Mouse (Mus musculus) frontal cortex, postnatal 36 days (tissue): ENCODE results near the gene Fut1.
A peak's percentile ranks its signal among the peaks of the same experiment; 100 is the strongest.
"Not testable (repeated sequence)": the region's sequence is repeated elsewhere in the genome, so short reads cannot be mapped to it uniquely, and the experiment has no call there.

Source experiments
- DNase-seq, 2 experiments: peaks; one replicate each; pipeline ENCODE4 v3.0.0; 2022; ENCODE audit warnings: low spot score in 2 of 2

Gene Fut1

DNA sequence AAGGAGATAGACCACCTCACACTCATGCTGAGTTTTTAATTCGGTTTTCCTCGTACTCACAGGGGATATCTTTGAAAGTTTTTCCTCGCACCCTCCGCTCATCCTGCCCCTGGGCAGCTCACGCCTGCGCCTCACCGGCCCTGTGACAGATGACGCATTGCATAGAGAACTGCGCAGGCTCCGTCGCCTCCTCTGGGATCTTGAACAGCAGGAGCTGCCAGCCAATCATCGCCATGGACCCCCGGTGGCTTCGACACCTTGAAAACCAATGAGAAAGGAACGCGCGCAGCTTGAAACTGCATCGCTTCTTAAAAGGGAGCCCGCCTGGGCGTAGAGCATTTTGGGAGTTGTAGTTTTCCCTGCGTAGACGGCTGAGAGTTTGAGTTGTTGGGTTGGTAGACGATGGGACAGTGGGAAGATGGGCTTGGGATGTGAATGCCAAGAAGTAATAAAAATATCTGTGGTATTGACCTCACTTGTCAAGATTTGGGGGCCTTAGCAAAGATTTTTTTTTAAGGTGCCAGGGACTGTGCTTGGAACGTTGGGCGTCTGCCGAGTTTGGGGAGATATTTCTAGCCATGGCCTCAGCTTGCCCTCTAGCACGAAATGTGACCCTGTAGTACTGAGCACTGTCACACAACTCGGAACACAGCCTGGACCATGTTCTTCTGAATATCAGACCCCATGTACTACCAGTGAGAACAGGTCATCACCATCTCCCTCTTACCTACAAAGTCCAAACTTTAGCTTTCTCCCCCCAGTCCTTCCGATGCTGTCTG lies 21.7 kb downstream of the Fut1 start:
- peak; percentile 92 to 98 for DNase-seq

DNA sequence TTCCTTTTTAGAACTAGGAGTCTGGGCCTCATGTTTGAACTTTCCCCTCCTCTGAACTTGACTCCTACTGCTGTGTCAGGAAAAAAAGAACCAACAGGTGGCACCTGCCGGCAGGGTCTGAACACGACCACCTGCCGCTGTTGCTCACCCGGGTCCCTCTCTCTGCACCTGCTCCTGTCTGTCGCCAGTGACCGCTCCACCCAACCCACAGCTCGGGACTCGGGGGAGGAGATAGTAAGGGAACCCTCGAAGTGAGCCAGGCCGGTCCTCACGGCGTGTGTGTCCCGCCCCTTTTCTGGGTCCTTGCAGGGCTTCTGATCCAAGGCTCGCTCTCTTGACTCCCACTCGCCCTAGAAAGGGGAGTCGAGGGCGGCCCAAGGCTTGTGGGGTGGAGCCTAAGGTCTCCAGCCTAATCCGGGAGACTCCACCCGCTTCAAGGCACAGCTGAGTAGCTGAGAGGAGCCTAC lies 22.5 kb downstream of the Fut1 start, which contains the start of gene Mamstr:
TSS of gene Mamstr (plus strand) at position 417 of the 467 bp plus-strand sequence.
- no peak for DNase-seq

DNA sequence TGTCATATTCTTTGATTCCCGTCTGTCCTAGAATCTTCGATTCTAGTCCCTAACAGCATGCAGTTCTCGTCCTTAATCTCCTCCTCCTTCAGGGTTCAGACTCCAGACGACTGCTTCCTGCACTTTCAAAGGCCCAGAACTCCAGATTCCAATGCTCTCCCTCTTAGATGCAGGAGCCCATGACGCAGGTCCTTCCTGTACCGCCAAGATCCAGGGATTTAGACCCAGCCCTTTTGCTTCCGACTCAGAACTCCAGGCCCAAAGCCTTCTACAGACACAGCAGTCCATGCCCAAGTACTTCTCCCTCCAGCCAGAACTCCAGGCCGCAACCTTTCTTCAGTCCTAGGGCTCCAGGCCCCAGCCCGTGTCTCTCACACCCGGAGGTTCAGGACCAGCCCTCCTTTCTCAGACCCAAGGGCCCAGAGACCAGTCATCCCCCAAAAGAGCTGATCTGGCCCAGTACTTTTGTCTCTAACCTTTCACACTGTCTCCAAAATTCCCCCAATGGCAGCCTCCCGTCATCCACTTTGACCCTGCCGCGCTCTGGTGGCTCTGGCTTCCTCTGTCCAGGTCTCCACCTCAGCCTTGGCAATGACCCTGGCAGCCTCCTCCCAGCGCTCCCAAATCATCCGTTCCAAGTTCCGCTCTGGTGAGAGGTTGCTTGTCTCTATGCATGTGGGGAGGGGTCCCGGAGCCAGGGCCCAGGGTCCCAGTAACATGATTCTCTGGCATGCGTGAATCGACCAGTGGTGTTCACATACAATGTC lies 23.3 kb downstream of the Fut1 start:
- DNase-seq = no peak

DNA sequence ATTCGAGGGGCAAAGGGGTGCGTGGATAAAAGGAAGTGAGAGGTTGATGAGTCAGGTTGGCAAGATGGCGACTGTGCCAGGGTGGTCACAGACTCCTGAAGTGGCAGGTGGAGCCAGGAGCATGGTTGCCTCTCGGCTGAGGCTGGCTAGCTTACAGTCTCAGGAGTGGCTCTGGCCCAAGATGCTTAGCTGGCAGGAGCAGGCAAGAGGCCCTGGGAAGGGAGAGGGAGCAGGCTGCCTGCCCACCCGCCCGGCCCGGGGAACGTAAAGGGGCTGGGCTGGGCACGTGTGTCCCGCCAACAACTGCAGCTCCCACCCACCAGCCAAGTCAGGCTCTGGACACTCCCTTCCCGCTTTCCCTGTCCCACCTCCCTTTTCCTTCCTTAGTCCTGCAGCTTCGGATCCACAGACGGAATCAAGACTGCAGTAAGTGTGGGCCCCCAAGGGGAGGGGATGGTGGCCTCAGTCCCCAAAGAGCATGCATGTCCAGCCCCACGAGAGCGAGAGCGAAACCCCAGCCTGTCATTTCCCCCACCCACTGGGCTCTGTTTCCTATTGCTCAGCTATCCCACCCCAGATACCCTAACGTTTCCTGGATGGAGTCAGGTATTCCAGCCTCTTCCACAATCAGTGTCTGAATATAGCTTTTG lies 24.4 kb downstream of the Fut1 start:
- no peak for DNase-seq

DNA sequence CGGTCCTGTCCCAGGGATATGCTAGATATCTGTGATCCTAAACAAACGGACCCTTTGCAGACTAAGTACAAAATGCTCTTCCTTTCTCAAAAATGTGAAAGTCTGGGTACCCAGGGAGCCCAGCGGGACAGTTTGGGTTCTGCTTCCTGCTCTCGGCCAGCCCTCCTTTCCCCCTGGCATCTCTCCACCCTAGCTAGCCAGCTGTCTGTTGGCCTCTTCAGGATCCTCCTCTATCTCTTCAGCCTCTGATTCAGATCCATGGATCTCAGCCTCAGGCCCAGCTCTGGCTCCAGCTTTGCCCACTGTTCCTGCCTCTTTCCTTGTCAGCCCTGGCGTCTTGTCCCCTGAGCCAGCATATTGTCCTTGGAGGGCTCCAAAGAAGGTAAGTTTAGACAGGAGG lies 25.0 kb downstream of the Fut1 start:
- DNase-seq = no peak

DNA sequence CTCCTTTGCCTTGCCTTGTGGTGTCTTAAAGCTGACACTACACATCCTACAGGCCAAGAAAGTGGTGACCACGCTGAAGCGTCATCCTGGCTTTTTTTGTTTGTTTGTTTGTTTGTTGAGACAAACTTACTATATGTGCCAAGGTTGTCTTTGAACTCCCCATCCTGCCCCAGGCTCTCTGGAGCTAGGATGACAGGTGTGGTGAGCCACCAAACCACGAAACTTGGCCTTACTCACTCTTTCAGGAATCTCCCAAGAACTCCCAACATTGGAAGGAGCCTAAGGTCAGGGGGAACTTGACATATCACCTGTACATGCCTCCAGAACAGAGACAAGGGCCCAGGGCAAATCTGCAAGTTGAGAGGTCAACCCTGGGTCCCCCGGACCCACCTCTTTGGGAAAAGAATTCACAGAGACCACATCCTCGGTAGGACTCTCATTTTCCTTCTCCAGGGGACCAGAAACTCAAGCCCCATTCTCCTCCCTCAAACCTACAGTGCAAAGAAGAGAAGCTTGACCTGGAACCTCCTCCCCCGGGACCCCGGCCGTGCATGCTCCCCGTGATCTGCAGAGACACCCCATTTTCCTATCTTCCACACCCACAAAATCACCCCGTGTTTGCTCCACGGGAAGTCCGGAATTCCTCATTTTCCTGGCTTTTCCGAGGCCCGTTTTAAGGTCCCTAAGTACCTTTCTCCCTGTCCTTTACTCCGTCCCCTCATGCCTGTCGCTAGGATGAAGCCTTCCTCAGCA lies 25.6 kb downstream of the Fut1 start:
- no peak for DNase-seq

DNA sequence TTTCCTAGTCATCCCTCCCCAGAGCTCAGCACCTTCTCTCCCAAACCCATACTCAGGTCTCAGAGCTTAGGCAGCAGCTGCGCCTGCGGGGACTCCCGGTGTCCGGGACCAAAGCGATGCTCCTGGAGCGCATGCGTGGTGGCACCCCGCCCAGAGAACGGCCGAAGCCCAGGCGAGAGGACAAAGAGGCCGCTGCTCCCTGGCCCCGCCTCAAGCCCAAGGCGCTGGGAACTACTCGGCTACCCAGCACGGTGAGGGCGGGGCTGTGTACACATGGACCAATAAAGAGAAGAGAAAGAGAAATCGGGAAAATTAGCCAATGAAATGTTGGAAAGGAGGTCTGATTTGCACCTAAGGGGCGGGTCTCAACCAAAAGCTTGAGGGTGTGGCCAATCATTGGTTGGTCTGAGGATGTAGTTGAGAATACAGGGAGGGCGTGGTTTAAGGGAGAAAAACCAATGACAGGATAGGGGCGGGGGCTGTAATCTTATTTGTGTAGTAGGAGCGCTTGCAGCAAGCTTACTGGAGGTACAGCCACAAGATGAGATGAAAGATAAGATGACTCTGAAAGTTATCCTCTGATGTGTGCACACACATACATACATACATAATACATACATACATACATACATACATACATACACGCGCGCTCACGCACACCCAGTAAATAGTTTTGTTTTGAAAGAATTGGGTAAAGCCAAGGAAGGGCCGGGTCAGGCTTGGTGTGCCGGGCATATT lies 26.5 kb downstream of the Fut1 start:
- peak; percentile 91 to 93 for DNase-seq

DNA sequence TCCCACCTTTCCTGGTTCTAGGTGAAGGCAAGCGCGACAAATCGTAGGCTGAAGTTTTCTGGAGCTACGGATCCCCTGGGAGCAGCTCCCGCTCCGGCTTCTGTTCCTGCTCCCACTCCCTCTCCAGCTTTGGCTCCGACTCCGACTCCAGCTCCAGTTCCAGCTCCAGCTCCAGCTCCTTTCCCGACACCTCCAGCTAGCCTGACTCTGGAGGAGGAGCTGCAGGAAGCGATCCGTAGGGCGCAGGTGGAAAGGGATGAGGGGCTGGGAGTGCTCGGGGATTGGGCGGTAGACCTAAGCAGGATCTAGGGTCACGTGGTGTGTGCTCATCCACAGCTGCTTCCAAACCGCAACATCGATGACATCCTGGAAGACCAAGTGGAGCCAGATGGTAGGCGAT lies 27.1 kb downstream of the Fut1 start:
- DNase-seq = peak; percentile 75 to 77

DNA sequence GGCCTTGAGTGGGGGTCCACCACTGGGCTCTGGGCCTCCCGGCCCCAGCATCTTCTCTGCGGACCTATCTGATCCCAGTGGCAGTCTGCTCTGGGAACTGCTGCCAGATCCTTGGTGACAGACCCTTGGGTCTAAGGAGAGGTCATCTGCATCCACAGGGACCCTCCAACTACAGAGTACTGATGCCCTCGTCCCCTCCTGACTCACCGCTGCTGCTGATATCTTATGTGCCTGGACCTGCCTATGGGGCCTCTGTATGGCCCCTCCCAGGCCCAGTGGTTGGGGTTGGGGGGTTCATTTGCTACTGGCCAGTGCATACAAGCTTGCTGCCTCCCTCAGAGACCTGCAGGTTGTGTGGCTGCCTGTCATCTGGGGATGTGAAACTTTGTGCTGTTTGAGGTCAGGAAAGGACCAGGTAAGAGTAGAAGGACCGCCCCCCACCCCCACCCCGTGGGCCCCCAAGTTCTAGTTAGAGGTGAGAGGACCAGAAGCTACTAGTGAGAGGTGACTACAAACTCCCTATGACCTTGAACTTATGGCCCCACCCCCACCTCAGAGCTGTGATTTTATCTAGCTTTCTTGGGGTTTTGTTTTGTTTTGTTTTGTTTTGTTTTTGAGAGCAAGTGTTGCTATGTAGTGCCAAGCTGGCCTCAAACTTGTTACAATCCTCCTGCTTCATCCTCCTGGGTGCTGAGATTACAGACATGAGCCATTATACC lies 27.9 kb downstream of the Fut1 start:
- no peak for DNase-seq

DNA sequence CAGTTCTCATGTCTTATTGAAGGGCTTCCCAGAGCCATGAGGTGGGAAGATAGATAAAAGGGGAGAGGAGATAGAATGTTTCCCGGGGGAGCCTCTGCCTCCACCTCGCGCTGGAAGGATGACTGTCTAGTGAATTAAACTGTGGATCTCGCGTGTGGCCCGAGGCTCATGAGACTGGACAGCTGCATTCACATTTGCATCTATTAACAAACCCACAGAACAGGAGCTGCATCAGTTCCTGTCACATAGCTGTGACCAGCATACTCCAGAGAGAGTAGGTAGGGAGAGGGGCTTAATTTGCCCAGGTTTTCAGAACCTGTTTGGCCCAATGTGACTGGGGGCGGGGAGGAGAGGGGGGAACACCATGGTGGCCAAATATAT lies 28.5 kb downstream of the Fut1 start:
- no peak for DNase-seq

DNA sequence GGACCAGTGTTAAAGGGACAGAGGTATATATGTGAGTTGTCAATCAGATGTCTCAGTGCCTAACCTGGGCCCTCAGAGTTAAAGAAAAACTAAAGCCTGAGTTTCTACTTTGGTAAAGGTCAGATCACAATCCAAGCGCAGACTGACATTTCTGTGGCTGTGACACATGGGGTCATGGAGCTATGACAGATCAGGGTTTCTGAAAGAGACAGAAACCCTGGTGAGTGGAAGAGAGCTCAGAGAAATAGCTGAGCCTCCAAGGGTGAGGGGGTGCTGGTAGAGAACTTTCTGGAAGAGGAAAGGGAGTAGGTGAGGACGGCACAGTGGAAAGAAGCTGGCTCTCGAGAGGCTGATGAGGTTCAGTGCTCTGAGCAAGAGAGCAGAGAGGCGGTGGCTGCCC lies 29.6 kb downstream of the Fut1 start:
- DNase-seq = no peak

DNA sequence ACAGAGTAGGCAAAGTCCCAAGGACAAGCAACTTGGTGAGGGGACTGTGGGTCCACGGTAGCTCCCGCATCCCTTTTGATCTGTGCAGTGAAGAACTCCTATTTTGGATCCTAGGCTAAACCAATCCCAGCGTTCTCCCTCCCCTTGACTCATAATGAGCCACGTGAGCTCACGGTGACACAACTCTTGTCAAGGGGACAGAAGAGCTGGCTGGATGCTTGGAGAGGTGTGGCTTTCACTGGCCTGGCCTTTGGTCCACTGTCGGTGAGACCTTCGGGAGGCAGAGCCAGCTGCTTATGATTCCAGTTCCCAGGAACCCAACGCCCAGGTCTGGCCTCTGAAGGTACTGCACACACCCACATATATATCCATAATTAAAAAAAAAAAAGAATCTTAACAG lies 32.3 kb downstream of the Fut1 start:
- no peak for DNase-seq

DNA sequence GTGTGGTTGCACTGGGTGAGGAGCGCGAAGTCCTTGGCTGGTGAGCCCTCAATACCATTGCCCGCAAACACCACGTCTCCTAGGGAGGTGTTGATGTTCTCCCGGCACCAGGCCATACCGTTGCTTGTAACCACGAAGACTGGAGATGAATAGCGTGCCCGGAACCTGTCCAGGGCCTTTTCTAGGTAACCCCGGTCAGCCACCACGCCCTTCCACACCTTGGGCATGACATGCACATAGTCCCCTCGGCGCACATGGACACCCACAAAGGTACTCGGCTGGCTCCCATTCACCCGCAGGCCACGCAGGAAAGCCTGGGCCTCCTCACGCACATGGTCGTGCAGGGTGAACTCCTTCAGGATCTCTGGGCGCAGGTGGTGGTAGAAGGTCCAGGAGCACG lies 33.4 kb downstream of the Fut1 start:
- DNase-seq = not testable (repeated sequence)

DNA sequence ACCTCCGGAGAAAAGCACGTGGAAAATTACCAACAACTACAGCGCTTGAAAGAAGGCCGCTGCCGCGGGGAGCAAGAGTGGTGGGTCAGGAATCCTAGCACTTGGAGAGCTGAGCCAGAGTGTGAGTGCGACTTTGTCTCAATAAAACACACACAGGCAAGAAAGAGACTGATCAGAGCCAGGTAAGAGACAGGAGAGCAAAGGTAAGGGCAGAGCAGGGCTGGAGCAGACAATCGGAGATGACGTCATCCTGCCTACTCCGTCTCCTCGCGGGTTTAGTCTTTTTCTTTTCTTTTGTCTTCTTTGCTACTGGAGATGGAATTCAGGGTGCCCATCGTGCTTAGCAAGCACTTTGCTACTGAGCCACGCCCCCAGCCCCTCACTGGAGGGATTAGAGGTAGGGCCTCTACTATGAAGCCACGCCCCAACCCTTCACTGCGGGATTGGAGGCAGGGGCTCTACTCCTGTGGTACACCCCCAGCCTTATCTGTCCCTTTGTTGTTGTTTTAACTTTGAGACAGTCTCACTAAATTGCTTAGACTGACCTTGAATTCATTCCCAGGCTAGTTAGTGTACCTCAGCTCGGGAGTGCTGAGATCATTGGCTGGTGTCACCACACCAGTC lies 37.4 kb downstream of the Fut1 start:
- no peak for DNase-seq

DNA sequence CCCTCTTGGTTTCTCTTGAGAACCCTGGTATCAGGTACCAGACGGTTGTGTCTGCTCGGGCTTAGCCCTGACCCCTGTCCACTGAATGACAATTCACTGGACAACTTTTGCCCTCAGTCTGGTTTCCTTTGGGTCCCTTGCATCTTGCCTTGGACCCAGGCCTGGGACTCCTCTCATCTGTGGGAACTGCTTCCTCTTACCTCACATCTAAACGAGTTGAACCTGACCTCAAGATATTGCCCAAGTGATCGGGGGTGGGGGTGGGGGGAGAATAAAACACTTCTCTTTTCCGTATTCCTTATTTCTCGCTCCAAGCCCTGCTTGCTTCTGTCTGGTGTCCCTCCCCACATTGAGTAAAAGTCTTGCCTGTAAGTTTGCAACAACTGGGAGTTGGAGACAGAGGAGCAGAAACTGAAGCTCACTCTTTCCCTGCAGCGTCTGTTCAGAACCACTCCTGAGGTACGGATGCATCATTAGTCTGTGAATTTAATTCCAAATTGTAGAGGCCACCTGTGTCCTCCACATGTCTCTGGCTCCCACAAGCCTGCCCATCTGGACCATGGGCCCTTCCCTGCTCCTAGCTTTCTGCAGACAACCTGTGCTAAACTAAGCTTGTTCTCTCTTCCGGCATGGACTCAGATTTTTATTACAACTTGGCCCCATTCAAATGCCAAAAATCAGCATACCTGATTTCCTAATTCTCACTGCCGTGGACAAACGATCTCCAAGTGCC lies 43.8 kb downstream of the Fut1 start:
- no peak for DNase-seq

DNA sequence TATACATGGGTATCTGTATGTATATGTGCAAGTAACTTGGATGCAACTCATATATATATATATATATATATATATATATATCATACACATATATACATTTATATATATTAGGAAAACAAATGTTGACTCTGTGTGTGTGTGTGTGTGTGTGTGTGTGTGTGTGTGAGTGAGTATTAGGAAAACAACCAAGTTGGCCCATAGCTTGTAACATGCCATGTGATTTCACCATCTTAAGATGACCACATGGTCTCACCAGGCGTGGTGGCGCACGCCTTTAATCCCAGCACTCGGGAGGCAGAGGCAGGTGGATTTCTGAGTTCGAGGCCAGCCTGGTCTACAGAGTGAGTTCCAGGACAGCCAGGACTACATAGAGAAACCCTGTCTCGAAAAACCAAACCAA lies 44.6 kb downstream of the Fut1 start:
- not testable (repeated sequence) for DNase-seq

DNA sequence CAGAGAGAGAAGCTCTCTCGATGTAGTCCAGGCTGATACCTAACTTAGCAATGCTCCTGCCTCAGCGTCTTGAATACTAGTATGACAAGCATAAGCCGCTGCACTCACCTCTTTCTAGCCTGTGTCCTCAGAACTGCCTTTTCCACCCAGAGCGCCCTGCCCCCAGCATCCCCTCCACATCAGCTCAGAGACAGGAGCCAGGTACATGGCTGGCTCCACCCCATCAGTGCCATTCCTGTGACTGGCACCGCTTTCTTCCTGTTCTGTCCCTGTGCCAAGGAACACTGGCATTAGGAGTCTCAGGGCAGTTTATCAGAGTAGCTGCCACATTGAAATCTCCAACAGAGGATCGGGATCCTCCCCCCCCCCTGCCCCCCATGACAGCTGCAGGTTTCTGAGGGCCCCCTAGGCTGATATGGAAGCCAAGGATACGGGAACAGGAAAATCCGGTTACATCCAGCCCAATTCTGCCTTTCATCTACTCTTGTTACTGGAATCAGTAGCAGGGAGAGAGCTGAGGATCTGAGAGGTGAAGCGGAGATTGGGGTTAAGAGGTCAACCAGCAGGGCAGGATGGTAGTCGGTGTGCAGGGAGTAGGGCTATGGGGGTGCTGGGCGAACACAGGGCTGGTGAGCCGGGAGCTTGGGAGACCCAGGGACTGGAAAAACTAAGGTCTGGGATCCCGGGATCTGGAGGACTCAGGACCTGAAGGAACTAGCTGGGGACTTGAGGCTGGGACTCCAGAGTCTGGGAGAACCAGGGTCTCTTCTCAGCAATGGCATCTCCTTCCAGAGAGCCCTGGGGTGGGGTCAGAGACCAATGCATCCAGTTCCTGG lies 48.4 kb downstream of the Fut1 start:
- DNase-seq = no peak

DNA sequence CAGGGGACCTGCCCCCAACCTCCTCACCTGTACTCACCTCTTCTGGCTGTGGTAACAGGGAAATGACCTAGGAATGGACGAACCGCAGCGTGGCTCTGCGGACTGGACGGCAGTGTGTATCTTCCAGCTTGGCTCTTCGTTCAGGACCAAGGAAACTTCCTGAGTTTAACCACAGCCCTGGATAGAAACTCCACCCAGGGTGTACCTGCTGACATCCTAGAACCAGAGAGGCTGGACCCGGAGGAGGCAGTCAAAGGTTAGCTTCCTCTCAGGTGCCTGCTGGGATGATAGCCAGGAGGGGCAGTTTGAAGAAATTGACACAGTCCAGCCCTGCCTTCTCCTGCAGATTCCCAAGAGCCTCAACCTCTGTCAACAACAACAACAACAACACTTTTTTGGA lies 49.1 kb downstream of the Fut1 start, which contains the start of gene Fut2:
TSS of gene Fut2 (minus strand) at position 234 of the 400 bp plus-strand sequence.
- no peak for DNase-seq
